Mouse (Mus musculus) kidney, adult 2 months (tissue): ENCODE data around the gene Cul9. TPM values are rescaled to one million over a fixed set of nuclear protein-coding genes. Genes with fewer than 3 reads are reported as not detected.

Experiments used
- DNase-seq: peaks from one replicate; pipeline ENCODE4 v3.0.0; 2021
- H3K27ac ChIP-seq: fragments of 200-500 bp; 2 replicates; pipeline ENCODE4 v1.5.1; 2012; ENCODE audit warnings: low read depth, low read length, control low read depth, inconsistent platforms; ENCODE audit not compliant: insufficient read depth
- H3K27me3 ChIP-seq: fragments of 200-500 bp; replicated peaks from 2 replicates; pipeline ENCODE4 v1.6.1; 2012; ENCODE audit warnings: mild to moderate bottlenecking, moderate library complexity, low read length, inconsistent platforms; ENCODE audit not compliant: control insufficient read depth, insufficient read depth
- H3K36me3 ChIP-seq: fragments of 200-500 bp; 2 replicates; pipeline ENCODE4 v1.6.1; 2012; ENCODE audit warnings: mild to moderate bottlenecking, moderate library complexity, low read length, inconsistent platforms; ENCODE audit not compliant: control insufficient read depth, insufficient read depth
- H3K4me1 ChIP-seq: fragments of 200-500 bp; 2 replicates; pipeline ENCODE4 v1.6.1; 2011; ENCODE audit warnings: low read length; ENCODE audit not compliant: control insufficient read depth, insufficient read depth
- H3K4me3 ChIP-seq: fragments of 200-500 bp; 2 replicates; pipeline ENCODE4 v1.5.1; 2011; ENCODE audit warnings: mild to moderate bottlenecking, low read depth, low read length, control low read depth; ENCODE audit not compliant: insufficient read depth
- CTCF ChIP-seq: fragments of 200-500 bp; conservative IDR thresholded peaks from 2 replicates; pipeline ENCODE4 v1.5.1; 2011; ENCODE audit warnings: low read depth, mild to moderate bottlenecking, control low read depth, low read length, moderate library complexity, mixed read lengths; ENCODE audit not compliant: insufficient read depth, insufficient read length
- POLR2A ChIP-seq: fragments of 200-500 bp; IDR thresholded peaks from one replicate; pipeline ENCODE4 v1.6.1; 2011; ENCODE audit warnings: low read depth, low read length, control low read depth
- WGBS: fragments of 180-500 bp; shearing (Covaris S2); methylation state at CpG from one replicate; pipeline ENCODE4 v1.1.7; 2018; 5-methylcytosine and 5-hydroxymethylcytosine counted together
- polyA plus RNA-seq: library from polyadenylated mRNA; depleted of rRNA; stranded (reverse); fragments of >200 nt; gene quantifications from 2 replicates; pipeline ENCODE4 v1.2.3, GENCODE M21; 2012

The Cul9 gene
- polyA plus RNA-seq, 1 experiment: 27.0 TPM

DNA sequence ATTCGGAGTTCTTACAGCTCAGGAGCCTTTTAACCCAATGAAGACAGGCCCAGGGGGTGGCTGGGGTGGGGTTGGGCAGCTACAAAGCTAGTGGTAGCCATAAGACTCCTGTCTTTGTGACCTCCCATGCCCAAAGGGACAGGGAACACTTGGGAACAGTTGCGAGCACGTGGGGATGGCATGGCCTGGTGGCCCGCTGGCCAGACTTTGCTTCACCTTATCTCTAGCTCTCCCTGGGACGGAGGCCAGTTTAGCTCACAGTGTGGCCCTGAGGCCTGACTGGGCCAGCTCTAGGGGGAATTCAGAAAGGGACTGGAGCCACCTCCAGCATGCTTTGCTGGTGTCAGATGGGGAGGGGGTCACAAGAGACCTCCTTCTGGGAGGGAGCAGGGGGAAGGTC is 84.0 kb downstream of the Cul9 start:
- 88% methylated on average over 5 of the region's 5 CpGs for WGBS
- no peak for DNase-seq
- Histone ChIP-seq H3K36me3 (no peaks in the 10 kb centered on the region), H3K4me1 (no peaks in the 10 kb centered on the region), H3K27me3 (no peaks in the 10 kb centered on the region), H3K27ac (no peak overlapping the region), H3K4me3 (no peak overlapping the region)
- TF ChIP-seq POLR2A: no peak

DNA sequence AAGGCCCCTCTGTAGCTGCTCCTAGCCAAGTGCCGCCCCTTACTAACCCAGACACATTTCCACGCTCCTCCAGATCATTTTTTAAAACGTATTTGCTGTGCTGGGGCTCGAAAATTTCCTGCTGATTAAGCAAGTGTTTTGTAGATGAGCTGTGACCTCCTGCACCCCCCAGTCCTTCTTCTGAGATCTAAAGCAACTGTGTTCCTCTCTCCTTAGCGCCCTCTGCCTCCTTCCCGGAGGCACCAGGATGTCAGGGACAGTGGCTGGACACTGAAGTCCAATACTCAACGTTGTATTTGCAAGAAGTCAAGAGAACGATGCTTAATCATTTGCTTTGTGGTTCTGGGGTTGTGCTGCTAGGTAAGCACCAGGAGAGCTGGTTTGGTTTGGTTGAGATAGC is 84.8 kb downstream of the Cul9 start:
- DNase-seq: no peak
- Histone ChIP-seq H3K27me3 (no peaks in the 10 kb centered on the region), H3K27ac (no peak overlapping the region), H3K36me3 (no peaks in the 10 kb centered on the region), H3K4me3 (peak overlapping the region; percentile 4; the same call in 1 of the 2 replicates), H3K4me1 (no peaks in the 10 kb centered on the region)
- TF ChIP-seq CTCF (peak; percentile 32; the same call in 1 of the 2 replicates), POLR2A (no peak)
- 13% methylated on average over 8 of the region's 8 CpGs for WGBS

DNA sequence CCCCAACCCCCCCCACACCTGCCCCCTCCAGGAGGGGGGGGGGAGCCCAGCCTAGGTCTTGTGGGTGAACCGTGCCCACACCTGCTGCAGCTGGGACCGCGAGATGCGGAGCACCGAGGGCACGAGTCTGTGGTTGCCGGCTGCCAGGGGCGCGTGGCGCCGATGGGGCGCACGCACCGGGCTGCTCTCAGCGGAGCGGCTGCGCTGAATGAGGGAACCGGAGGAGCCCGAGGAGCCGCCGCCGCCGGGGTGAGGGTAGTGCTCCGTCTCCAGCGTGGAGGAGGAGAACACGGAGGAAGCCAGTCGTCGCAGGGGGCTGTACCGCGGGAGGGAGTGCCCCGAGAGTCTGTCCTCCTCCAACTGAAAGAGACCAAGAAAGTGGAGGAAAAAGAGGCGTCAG is 85.5 kb downstream of the Cul9 start:
- Histone ChIP-seq H3K4me3 (peak overlapping the region; percentile 4; the same call in 1 of the 2 replicates), H3K4me1 (peaks cover under 1% of the 10 kb centered on the region; the same call in 1 of the 2 replicates), H3K27me3 (no peaks in the 10 kb centered on the region), H3K36me3 (no peaks in the 10 kb centered on the region), H3K27ac (no peak overlapping the region)
- WGBS: 4% methylated on average over 32 of the region's 32 CpGs
- no peak for DNase-seq
- TF ChIP-seq POLR2A: no peak

DNA sequence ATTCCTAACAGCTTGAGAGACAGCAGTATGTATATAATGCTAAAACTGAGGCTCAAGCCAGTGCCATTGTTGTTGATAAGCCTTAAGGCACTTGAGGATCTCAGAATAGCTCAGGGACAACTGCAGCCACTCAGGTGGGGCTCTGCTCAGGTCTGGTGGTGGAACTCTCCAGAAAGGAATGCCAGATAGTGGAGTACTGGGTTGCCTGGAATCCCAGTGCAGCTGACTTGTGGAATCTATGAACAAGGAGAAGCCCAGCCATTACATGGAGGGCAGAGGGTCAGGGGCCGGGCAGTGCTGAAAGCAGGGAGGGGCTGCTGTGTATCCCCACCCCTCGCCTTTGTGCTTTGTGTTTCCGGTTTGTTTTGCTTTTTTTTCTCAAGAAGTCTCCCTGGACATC is 87.7 kb downstream of the Cul9 start:
- no peaks in the 10 kb centered on the region for H3K27me3 ChIP-seq
- DNase-seq: no peak

DNA sequence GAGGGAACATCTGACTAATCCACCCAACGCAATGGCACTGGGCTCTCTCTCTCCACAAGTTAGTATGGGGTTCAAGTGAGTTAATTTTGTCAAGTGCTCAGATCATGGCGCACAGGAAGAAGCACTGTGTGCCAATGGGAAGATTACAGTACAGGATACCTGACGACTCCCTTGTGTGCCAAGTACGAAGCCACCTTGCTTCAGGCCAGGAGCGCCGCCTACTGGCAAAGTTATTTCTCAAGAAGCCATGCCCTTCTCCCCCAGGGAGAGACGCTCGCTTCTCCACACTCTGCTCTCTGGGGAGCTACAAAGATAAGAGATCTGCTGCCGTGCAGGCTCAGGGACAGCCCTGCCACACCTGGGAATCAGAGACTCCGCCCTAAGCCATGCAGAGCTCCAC is 88.4 kb downstream of the Cul9 start:
- TF ChIP-seq CTCF (peak; percentile 77), POLR2A (no peak)
- DNase-seq: peak; percentile 76
- H3K36me3 ChIP-seq: no peaks in the 10 kb centered on the region
- H3K27ac ChIP-seq: no peak overlapping the region
- H3K4me3 ChIP-seq: no peak overlapping the region
- no peaks in the 10 kb centered on the region for H3K27me3 ChIP-seq
- H3K4me1 ChIP-seq: peaks cover 8% of the 10 kb centered on the region; the same call in 1 of the 2 replicates
- 18% methylated on average over 10 of the region's 10 CpGs for WGBS

More for the DNA sequence above, 87.7 kb downstream of the Cul9 start:
- Histone ChIP-seq H3K36me3 (no peaks in the 10 kb centered on the region), H3K4me1 (peaks cover 8% of the 10 kb centered on the region; the same call in 1 of the 2 replicates), H3K4me3 (no peak overlapping the region), H3K27ac (no peak overlapping the region)
- no peak for TF ChIP-seq POLR2A
- TF ChIP-seq CTCF: no peak
- 42% methylated on average over 3 of the region's 3 CpGs for WGBS

DNA sequence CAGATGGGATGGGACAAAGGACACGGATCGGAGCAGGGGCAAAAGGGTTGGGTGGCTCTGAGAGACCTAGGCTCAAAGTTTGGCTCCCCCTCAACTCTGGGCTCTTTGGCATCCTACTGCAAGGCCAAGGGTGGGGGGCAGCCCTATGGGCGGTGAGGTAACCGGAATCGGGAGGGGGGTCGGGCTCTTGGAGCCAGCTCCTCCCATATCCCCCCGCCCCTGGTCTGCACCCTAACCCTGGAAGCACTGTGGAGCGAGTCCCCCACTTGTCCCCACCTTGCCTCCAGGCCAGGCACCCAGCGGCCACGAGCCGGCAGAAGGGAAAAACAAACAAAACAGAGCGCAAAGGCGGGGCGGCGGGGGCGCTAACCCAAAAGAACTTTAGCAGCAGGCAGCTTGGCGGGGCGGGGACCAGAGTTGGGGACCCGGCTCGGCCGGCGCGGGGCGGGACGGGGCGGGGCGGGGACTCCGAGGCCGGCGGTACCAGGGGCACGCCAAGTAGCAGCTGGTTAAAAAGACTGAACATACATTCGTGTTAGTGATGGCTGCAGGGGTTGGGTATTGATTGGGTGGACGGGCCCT is 91.0 kb downstream of the Cul9 start:
- Histone ChIP-seq H3K4me1 (peaks cover 8% of the 10 kb centered on the region; the same call in 1 of the 2 replicates), H3K27me3 (no peaks in the 10 kb centered on the region), H3K4me3 (0 out of 2 replicates have a peak overlapping the region, but pooled peaks have one; percentile 3), H3K36me3 (no peaks in the 10 kb centered on the region), H3K27ac (no peak overlapping the region)
- TF ChIP-seq POLR2A (no peak), CTCF (no peak)
- DNase-seq: peak; percentile 73
- WGBS: 2% methylated on average over 33 of the region's 33 CpGs

DNA sequence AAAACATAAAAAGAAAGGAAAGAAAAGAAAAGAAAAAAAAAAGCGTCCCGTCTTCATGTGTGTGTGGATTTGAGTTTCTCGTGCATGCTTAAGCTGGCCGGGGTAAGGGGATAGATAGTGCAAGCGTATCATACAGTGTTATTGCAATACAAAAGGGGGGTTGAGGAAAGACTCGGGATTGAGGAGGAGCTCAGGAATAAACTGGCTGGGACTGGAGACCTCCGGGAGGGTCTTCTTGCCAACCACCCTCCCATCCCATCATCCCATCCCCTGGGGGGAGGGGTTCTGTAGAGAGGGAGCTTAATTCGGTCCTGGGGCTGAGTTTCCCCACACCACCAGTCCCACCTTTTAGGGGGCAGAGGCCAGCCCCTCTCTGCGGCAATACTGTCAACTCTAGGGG is 91.6 kb downstream of the Cul9 start:
- 6% methylated on average over 9 of the region's 9 CpGs for WGBS
- Histone ChIP-seq H3K27ac (no peak overlapping the region), H3K4me3 (no peak overlapping the region), H3K36me3 (no peaks in the 10 kb centered on the region), H3K4me1 (peaks cover 8% of the 10 kb centered on the region; the same call in 1 of the 2 replicates), H3K27me3 (no peaks in the 10 kb centered on the region)
- DNase-seq: no peak
- TF ChIP-seq CTCF (no peak), POLR2A (no peak)

DNA sequence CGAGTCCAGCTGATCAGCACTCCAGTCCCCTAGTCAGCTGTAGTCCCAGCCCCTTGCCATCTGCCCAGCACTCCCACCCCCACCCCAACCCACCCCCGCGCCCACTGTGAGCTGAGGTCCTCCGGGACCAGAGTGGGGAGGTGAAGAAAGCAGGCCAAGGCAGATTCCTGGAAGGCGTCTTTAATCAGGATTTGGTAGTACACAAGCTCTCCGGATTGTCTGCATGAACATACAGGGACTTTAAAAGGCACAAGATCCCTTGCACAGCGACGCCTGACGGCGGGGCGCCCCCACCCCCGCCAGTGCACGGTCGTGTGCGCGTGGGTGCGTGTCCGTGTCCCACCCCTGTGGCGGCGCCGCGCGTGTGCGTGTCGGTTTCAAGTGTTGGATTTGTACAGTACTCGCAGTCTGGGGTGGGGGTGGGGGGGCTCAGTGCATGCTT is 92.2 kb downstream of the Cul9 start:
- no peak for DNase-seq
- WGBS: 5% methylated on average over 26 of the region's 26 CpGs
- H3K27ac ChIP-seq: no peak overlapping the region
- H3K4me3 ChIP-seq: no peak overlapping the region
- H3K27me3 ChIP-seq: no peaks in the 10 kb centered on the region
- peaks cover 8% of the 10 kb centered on the region; the same call in 1 of the 2 replicates for H3K4me1 ChIP-seq
- no peaks in the 10 kb centered on the region for H3K36me3 ChIP-seq
- TF ChIP-seq POLR2A (no peak), CTCF (no peak)
